Mouse (Mus musculus) stomach, postnatal 0 days (tissue): ENCODE data around the gene Zranb1.

Source experiments
- CTCF ChIP-seq: IDR thresholded peaks from 2 replicates; pipeline ENCODE4 v1.5.1; 2016; ENCODE audit warnings: antibody characterized with exemption, low read depth, mild to moderate bottlenecking, moderate library complexity
- EP300 ChIP-seq: optimal IDR thresholded peaks from 2 replicates; pipeline ENCODE3; 2016; ENCODE audit warnings: antibody characterized with exemption

DNA sequence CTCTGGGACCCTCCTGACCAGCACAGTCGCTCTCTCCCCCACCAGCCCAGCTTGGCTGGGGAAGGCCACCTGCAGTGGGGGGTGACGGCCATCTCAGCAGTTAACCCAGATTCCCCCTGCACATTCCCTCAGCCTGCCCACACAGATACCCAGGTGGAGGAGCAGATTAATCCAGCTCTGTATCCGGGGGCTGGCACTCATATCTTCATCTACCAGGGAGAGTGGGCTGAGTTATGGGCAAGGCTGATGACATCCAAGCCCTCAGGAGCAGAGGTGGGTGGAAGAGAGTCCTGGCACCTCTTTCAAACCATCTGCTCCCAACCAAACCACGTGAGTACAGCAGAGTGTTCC, 38.7 kb upstream of the Zranb1 start:
- TF ChIP-seq EP300 (no peak), CTCF (no peak)
